Mouse (Mus musculus) activated CD4-positive, CD25-positive, alpha-beta regulatory T cell, adult 4 months (primary cell): ENCODE measurements around the gene Zp1. TPM values are rescaled to one million over a fixed set of nuclear protein-coding genes. Genes with fewer than 3 reads are reported as not detected.
A peak's percentile ranks its signal among the peaks of the same experiment; 100 is the strongest.

Experiments
- ATAC-seq: one replicate; pipeline ENCODE4 v1.8.0; 2017
- polyA plus RNA-seq, 2 experiments: library from polyadenylated mRNA; unstranded; fragments of 100-300 nt; shearing (Covaris generic); gene quantifications; one replicate each; pipeline ENCODE4 v1.2.1; 2017

The Zp1 gene
- not detected for polyA plus RNA-seq

DNA sequence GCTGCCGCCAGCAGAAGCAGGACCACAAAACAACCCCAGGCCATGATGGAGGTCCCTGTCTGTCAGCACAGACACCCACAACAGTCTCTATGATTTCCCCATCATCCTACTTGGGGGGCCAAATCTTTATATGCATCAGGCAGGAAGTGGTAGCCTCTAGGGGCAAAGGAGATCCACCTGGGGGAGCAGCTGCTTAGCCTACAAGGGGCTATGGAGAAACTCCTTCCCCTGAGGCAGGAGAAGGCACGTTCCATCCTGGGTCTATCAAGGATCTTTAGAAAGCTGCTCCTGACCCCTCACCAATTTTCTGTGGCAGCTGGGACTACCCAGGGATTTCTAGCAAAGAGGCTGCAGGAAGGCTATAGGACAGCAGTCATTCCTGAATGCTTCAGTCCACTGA lies at the start of gene Zp1:
Zp1 (minus strand) TSS at position 101 of the 400 bp plus-strand sequence.
- no peak for ATAC-seq

DNA sequence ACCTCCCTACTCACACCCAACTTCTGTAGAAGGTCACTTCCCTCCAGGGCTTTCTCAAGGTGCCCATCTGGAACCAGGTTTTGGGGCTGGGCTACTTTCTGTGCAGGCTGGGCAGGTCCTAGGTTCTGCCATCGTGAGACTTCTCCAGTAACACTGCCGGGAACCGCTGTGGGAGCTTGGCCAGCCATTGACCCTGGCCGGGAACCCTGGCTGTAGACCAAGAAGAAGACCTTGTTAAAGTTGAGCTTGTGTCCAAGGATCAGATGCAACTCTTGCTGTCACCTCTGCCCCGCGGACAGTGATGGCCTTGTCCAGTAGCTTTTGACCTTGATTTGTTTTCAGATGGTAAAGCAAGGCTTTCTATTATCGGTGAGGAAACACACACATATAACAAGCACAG lies 48.1 kb upstream of the Zp1 start:
- ATAC-seq, result no peak

DNA sequence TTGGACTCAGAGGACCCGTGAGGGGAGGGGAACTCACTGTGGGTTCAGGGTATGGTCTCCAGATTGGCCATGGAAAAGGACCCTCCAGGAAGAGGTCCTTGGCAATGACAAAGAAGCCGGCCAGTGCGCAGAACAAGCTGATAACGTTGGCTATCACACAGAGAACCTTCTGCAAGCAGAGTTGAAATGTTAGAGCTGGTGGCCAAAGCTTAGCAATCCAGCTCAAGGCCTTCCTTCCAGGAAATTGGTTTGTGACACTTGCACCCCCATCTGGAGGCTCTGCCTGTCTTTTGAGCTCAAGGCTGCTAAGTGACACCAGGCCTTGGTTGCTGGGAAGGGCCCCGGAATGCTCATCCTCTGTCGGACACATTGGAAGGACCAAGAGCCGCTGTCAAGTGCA lies 45.3 kb upstream of the Zp1 start:
- ATAC-seq, result no peak

GRCm38 (mm10) chr19:10959978-10960346 lies 39.5 kb upstream of the Zp1 start:
- ATAC-seq, result no peak

DNA sequence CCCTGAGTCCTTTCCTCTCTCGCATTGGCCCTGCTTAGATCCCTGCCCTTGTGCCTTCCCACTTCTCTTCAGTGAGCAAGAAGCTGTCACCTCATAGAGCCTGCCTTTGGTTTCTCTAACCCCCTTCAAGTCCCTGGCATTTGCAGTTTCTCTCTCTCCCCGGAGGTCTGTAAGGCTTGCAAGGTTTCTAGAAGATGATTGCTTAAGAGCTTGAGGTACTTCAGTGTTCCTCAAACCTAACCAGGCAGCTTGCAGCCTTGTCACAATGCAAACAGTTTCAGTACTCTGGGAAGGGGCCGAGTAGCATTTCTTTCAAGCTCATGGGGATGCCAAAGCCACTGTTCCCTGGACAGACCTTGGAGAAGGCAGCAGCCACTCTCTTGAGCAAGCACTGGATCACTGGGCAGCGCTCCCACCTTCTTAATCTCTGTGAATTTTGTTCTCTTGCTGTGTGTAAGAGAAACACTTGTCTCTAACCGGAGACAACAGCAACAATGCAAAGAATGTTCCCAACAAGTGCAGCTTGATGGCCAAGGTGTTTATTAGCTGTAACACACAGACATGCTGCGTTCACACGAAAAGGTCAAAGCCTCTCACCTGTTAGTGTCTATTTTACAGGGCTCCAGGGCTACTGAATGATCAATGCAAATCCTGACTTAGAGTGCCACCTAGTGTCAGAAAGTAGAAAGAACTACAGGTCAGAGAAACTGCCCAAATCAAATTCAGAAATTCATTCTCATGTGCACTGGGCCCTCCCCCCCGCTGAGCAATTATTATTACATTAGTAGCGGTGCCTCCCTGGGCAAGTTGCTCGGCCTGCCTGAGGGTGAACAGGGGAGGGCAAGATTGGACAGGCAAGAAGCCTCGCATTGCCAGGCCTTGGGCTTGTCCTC lies 38.9 kb upstream of the Zp1 start:
- ATAC-seq, result peak; percentile 59

DNA sequence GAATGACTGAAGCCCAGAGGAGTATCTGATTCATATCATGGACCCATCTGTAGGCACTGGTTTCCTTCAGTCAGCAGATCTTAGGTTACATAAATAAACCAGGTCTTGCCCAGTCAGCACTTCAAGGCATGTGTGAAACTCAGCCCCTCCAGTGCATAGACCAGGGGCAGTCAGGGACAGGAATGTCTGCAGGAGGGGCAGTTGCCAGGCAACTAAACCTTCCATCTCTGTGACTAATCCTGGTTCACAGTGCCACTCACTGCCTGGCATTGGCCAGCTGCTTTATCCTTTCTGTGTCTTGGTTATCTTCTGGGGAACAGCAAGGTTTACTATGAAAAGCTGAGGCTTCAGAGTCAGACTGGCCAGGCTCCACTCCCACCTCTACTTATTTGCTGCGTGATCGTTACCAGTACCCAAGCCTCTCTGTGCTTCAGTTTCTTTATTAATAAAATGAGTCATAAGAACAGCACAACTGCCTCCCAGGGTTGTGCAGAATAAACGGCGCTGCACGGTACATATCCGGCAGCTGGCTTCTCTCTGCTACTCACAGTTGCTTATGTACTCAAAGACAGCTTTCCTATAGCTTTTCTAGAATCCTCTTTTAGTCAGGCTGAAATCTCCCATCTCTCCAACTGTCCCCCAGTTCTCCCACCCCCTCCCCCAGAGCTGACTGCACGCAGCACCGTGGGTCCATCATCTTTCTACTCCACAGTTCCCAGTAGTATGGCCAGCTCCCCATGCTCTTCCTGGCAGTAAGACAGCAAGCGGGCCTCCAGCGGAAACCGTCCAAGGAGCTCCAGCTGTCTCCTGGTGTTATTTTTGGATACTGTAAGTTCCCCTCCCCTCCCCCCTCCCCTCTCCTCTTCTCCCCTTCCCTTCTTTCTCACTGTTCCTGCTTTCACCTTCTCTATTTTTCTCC lies 31.8 kb upstream of the Zp1 start:
- no peak for ATAC-seq

DNA sequence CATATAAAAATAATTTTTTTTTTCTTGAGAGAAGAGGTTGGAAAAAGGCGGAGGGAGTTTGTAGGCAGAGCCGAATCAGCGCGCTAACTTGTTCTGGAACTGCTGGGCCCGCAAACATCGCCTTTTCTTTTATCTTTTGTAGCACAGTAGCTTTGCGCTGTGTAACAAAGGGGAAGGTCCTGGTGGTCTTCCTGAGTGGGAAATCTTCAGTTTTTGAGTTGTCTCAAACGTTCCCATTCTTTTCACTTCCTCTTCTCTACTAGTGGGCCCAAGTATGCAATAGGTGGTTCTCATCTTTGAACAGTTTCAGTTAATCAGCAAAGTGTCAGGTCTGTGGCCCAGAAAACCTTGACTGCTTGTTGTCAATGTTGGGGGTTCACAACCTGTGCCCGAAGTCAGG lies 29.1 kb upstream of the Zp1 start:
- ATAC-seq, result no peak

- ATAC-seq, result peak; percentile 96
These were observed 28.7 kb upstream of the Zp1 start, which contains the start of gene Ccdc86 for GRCm38 (mm10) chr19:10949112-10949511. Gene Ccdc86 (minus strand): TSS chr19:10949266.

- peak; percentile 25 for ATAC-seq
These were observed 28.0 kb upstream of the Zp1 start for GRCm38 (mm10) chr19:10948416-10948815.

DNA sequence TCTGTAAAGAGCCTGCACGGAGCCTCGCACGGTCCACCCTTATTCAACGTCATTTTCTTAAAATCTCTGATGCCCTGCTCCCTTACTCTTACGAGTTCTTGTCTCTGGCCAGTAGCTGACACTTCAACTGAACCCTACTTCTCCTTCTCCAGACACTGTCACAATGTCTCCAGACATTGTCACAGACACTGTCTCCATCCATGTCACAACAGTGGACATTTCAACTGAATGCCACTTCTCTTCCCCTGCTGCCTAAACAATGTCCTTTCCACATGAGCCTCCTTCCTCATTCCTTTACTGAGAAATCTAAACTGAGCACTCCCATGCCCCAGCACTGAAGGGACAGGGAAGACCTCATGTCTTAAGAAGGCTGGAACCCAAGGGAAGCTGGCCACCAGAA lies 26.8 kb upstream of the Zp1 start:
- no peak for ATAC-seq

DNA sequence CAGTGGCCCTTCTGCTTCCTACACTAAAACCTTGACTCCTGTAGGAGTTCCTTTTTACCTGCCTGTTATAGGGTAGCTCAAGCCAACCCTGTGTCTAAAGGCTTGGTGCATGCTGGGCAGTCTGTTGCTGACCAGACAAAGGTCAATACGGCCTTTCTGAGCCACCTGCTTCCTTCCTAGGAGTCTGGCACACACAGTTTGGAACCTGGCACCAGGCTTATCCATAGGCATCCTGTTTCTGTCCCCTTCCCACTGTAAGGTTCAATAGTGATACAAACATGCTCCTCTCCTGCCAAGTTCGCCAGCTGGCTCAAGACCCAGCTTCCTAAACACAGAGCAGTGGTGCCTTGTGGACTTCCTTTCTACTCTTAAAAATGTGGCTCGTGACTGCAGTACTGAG lies 26.1 kb upstream of the Zp1 start:
- no peak for ATAC-seq

DNA sequence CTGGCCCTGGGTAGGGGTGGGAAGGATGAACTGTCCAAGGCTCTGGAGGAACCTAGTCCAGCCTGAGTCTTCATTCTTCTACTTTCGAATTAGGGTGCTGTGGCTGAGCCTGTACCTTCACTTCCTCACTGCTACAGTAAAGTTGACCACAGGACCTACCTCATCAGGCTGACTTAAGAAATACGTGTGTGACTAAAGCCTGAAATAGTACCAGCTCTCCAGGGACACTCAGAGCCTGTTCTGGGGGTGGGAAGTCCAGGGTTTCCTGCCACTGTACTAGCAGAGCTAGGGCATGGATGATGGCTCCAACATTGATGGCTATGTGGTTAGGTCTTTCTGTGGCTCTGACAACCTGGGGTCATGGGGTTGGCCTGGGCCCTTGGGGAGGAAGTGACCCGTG lies 23.5 kb upstream of the Zp1 start:
- ATAC-seq, result no peak

DNA sequence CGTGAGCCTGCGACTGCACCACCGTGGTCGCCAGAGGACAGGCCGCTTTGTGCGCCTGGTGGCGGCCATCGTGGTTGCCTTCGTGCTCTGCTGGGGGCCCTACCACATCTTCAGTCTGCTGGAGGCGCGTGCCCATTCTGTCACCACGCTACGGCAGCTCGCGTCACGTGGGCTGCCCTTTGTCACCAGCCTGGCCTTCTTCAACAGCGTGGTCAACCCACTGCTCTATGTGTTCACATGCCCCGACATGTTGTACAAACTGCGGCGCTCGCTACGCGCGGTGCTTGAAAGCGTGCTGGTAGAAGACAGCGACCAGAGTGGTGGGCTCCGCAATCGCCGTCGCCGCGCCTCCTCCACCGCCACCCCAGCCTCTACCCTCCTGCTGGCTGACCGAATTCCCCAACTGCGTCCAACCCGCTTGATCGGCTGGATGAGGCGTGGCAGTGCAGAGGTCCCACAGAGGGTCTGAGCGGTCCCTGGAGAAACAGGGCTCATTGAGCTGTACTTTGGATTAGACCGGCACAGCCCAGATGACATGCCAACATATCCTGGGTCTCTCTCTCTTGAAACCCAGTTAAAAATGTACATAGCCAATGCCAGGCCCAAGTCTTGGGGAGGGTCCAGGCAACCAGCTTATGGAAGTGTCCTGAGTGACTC lies 20.5 kb upstream of the Zp1 start:
- ATAC-seq, result no peak

DNA sequence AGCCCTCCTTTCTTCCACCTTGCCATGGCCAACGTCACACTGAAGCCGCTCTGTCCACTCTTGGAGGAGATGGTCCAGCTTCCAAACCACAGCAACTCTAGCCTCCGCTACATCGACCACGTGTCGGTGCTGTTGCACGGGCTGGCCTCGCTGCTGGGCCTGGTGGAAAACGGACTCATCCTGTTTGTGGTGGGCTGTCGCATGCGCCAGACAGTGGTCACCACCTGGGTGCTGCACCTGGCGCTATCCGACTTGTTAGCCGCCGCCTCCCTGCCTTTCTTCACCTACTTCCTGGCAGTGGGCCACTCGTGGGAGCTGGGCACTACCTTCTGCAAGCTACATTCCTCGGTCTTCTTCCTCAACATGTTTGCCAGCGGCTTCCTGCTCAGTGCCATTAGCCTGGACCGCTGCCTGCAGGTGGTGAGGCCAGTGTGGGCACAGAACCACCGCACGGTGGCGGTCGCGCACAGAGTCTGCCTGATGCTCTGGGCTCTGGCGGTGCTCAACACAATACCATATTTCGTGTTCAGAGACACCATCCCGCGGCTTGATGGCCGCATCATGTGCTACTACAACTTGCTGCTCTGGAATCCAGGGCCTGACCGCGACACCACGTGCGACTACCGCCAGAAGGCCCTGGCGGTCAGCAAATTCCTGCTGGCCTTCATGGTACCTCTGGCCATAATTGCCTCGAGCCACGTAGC lies 19.8 kb upstream of the Zp1 start:
- peak; percentile 63 for ATAC-seq

DNA sequence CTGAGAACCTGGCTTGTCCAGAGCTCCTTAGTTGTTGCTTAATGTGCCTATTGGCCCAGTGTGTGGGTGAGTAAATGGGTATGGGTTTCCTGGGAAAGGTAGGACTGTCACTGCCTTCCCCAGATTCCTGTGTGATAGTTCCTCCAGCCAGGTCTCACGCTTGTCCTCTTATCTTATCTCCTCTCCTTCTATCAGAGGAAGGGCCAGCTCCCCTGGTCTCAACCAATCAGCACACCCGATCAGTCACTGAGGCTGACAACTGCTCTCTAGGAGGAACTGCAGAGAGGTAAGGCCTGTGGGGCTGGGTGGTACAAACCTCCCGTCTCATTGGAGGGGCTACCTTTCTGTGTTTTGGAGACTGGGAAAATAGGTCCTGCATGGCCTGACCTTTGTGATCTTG lies 18.3 kb upstream of the Zp1 start:
- no peak for ATAC-seq

GRCm38 (mm10) chr19:10937110-10937563 lies 16.7 kb upstream of the Zp1 start, which contains the start of gene Ptgdr2:
Gene Ptgdr2 (plus strand): TSS chr19:10937160.
- ATAC-seq, result no peak

GRCm38 (mm10) chr19:10936077-10936476 lies 15.6 kb upstream of the Zp1 start:
- ATAC-seq, result no peak

DNA sequence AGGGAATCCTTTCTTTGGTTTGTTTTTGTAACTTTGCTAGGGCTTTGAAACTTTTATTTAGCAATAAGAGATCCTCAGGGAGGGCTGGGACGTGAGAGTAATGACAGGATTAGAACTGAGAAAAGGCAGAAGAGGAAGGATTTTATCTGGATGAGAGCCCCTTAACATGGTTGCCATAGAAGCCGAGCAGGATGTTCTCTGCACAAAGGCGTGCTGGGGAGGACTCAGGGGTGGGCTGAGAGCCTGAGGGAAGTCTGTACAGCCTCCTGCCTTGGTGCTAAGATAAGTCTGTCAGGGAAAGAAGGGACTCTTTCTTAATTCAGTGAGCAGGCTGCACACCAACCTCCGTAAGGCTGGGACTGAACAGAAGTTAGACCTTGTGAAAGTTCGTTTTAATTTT lies 14.6 kb upstream of the Zp1 start:
- ATAC-seq, result no peak

- ATAC-seq, result no peak
These were observed 10.2 kb upstream of the Zp1 start for GRCm38 (mm10) chr19:10930641-10931040.

DNA sequence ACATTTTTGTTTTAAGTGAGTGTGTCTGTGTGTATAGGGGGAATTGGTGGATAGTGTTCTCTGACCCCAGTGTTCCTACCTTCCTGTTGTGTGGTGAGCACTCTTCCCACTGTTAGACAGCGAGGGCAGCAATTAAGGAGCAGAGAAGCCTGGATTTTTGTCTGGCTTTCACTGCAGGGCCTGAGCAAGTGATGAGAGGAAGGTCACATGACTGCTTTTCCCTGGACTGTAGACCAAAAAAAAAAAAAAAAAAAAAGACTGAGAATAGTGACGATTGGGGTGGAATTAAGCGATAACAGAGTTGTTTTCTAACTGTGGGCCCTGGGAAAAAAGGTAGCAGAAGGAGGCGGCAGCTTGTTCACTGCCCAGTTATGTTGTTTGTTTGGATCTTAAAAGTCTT lies 6.2 kb upstream of the Zp1 start:
- no peak for ATAC-seq

DNA sequence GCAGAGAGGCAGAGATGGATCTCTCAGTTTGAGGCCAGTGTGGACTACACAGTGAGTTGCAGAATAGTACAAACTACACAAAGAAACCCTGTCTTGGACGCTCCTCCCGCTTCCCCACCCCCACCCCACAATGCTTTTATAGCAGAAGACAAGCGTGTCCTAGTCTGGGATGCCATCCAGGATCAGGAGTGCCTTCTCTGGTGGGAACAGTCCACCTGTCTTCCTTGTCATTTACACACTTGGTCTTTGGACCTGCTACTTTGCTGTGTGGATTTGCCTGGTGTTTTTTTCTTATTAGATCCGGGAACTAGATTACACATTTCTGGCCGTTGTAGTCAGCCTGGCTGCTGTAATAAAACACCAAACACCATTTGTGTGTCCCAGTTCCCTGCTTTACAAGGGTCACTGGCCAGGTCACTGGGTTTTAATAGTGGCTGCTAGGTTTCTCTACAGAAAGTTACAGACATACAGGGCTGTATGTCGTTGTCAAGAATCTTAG lies 5.7 kb upstream of the Zp1 start:
- no peak for ATAC-seq

GRCm38 (mm10) chr19:10924220-10924619 lies 3.8 kb upstream of the Zp1 start:
- ATAC-seq, result no peak
